Mouse (Mus musculus): ENCODE measurements around the gene Myof.

GRCm38 (mm10) chr19:38056931-38057330 lies 13.6 kb upstream of the Myof start:
- no peak for TF ChIP-seq CTCF (IDR thresholded peaks at IDR 0.05)
- TF ChIP-seq EP300 (IDR thresholded peaks at IDR 0.05): no peak
